Mouse (Mus musculus): ENCODE measurements at regions not wholly inside any gene's neighbourhood (a gene's known extent, or its start where the extent isn't known, plus 50 kb on each side); places are given as distances from the start of the nearest gene placed in this dataset.

DNA sequence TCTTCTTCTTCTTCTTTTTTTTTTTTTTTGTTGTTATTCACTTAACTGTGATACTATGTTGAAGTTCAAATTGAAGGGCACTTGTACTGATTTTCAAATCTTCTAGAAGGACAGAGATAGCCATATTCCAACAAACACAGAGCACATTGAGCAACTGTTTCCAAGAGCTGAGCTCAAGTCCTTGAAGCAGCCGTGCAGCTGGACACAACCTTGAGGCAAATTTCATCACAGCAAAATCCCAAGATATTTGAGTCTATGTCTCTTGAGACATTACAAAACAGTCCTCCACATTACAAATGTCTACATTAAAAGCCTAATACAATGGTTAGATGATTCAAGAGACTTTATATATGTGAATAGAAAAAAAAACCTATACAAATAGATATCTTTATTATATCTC, 141.9 kb downstream of the Gja1 start:
- no peaks in the 10 kb centered on the region for H3K36me3 ChIP-seq (ENCODE audit: control insufficient read depth, insufficient read depth, low read length, poor library complexity, severe bottlenecking)
- no peaks in the 10 kb centered on the region for H3K4me1 ChIP-seq (ENCODE audit: control insufficient read depth, insufficient read depth, low read length)
- no peak overlapping the region for H3K9ac ChIP-seq (ENCODE audit: low read depth, poor library complexity, severe bottlenecking)
- H3K4me3 ChIP-seq (ENCODE audit: low read depth, low read length) = no peak overlapping the region
- H3K9me3 ChIP-seq (replicated peaks; ENCODE audit: control insufficient read depth, insufficient read depth, low read length, poor library complexity, severe bottlenecking) = no peaks in the 10 kb centered on the region
- TF ChIP-seq POLR2A (IDR thresholded peaks at IDR 0.05; ENCODE audit: insufficient read depth, low read length) (no peak), EP300 (IDR thresholded peaks at IDR 0.05; ENCODE audit: insufficient read depth, low read depth, low read length) (no peak), CTCF (IDR thresholded peaks at IDR 0.05; ENCODE audit: low read depth, low read length) (no peak)
- no peaks in the 10 kb centered on the region for H3K27me3 ChIP-seq (ENCODE audit: control insufficient read depth, insufficient read depth, low read length, poor library complexity, severe bottlenecking)
- H3K27ac ChIP-seq (ENCODE audit: insufficient read depth, low read length) = no peak overlapping the region

DNA sequence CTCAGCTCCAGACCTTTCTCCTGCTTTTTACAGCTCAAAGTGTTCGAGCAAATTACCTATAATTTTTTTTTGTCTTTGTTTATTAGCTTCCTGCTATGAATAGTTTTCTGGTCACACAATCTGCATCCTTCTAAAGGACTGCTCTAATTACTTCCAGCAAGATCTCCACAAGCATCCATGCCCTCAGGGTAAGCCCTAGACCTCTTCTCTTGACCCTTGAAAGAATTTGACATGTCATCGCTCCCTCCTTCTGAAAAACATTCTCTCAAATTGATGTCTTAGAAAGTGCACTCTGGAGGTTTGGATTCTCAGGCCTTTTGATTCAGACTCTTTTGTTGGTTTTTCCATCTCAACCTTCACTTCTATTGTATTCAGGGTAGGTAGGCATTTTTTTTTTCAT, 148.7 kb downstream of the Gja1 start:
- no peaks in the 10 kb centered on the region for H3K27me3 ChIP-seq (ENCODE audit: control insufficient read depth, insufficient read depth, low read length, poor library complexity, severe bottlenecking)
- H3K9ac ChIP-seq (ENCODE audit: low read depth, poor library complexity, severe bottlenecking) = no peak overlapping the region
- no peaks in the 10 kb centered on the region for H3K9me3 ChIP-seq (replicated peaks; ENCODE audit: control insufficient read depth, insufficient read depth, low read length, poor library complexity, severe bottlenecking)
- H3K36me3 ChIP-seq (ENCODE audit: control insufficient read depth, insufficient read depth, low read length, poor library complexity, severe bottlenecking) = no peaks in the 10 kb centered on the region
- no peaks in the 10 kb centered on the region for H3K4me1 ChIP-seq (ENCODE audit: control insufficient read depth, insufficient read depth, low read length)
- H3K27ac ChIP-seq (ENCODE audit: insufficient read depth, low read length) = no peak overlapping the region
- TF ChIP-seq EP300 (IDR thresholded peaks at IDR 0.05; ENCODE audit: insufficient read depth, low read depth, low read length) (no peak), CTCF (IDR thresholded peaks at IDR 0.05; ENCODE audit: low read depth, low read length) (no peak), POLR2A (IDR thresholded peaks at IDR 0.05; ENCODE audit: insufficient read depth, low read length) (no peak)
- H3K4me3 ChIP-seq (ENCODE audit: low read depth, low read length) = no peak overlapping the region

DNA sequence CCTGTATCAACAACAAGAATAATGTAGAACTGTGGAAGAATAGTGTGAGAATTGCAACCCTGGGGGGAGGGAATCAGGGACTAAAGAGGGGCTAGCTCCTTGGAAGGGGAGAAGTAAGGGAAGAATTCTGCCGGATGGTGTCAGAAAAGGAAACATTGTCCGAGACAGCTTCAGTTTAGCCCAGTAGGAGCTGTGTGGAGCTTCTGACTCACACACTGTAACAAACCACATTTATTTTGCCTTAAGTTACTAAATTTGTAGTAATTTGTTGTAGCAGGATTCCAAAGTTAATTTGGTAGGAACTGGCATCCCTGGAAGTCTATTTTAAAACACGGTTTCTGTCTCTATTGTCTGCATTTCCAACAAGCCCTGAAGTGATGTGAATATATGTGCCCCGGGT, 160.0 kb downstream of the Gja1 start:
- no peak for TF ChIP-seq EP300 (IDR thresholded peaks at IDR 0.05; ENCODE audit: insufficient read depth, low read depth, low read length)
- TF ChIP-seq POLR2A (IDR thresholded peaks at IDR 0.05; ENCODE audit: insufficient read depth, low read length) = no peak
- TF ChIP-seq CTCF (IDR thresholded peaks at IDR 0.05; ENCODE audit: low read depth, low read length) = no peak
- Histone ChIP-seq H3K4me1 (ENCODE audit: control insufficient read depth, insufficient read depth, low read length) (no peaks in the 10 kb centered on the region), H3K27ac (ENCODE audit: insufficient read depth, low read length) (no peak overlapping the region), H3K4me3 (ENCODE audit: low read depth, low read length) (no peak overlapping the region), H3K27me3 (ENCODE audit: control insufficient read depth, insufficient read depth, low read length, poor library complexity, severe bottlenecking) (no peaks in the 10 kb centered on the region), H3K36me3 (ENCODE audit: control insufficient read depth, insufficient read depth, low read length, poor library complexity, severe bottlenecking) (no peaks in the 10 kb centered on the region), H3K9ac (ENCODE audit: low read depth, poor library complexity, severe bottlenecking) (no peak overlapping the region), H3K9me3 (replicated peaks; ENCODE audit: control insufficient read depth, insufficient read depth, low read length, poor library complexity, severe bottlenecking) (no peaks in the 10 kb centered on the region)

DNA sequence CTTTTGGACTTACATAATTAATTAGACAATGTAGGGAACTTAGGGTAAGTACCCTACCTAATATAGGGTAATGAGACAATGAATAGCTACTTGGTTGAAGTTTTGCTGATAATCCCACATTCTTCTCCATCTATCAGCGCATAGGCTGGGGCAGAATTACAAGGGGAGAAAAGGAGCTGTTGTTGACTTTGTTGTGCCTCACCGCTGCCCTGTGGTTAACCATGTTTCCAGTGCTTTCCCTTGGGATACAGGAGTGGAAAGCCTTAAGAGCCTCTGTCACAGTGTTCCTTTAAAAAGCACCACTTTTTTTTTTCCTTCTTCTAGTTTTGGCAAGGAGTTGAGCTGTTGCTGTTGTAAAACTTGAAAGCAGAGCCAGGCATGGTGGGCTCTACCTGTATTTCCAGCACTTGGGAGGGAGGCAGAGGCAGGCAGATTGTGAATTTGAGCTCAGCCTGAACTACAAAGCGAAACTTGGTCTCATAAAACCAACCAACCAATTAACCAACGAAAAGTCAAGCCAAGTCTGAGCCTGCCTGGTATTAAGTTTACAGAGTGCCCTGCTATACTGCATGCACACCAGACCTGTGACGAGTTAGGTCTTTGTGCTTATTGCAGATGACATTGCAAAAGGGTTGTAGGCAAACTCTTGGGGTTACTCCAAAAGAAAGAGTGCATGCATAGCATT, 162.8 kb downstream of the Gja1 start:
- H3K4me3 ChIP-seq (ENCODE audit: low read depth, low read length) = no peak overlapping the region
- no peaks in the 10 kb centered on the region for H3K4me1 ChIP-seq (ENCODE audit: control insufficient read depth, insufficient read depth, low read length)
- no peaks in the 10 kb centered on the region for H3K36me3 ChIP-seq (ENCODE audit: control insufficient read depth, insufficient read depth, low read length, poor library complexity, severe bottlenecking)
- H3K27ac ChIP-seq (ENCODE audit: insufficient read depth, low read length) = no peak overlapping the region
- no peak for TF ChIP-seq CTCF (IDR thresholded peaks at IDR 0.05; ENCODE audit: low read depth, low read length)
- TF ChIP-seq POLR2A (IDR thresholded peaks at IDR 0.05; ENCODE audit: insufficient read depth, low read length) = no peak
- TF ChIP-seq EP300 (IDR thresholded peaks at IDR 0.05; ENCODE audit: insufficient read depth, low read depth, low read length) = no peak
- no peak overlapping the region for H3K9ac ChIP-seq (ENCODE audit: low read depth, poor library complexity, severe bottlenecking)
- H3K9me3 ChIP-seq (replicated peaks; ENCODE audit: control insufficient read depth, insufficient read depth, low read length, poor library complexity, severe bottlenecking) = no peaks in the 10 kb centered on the region
- no peaks in the 10 kb centered on the region for H3K27me3 ChIP-seq (ENCODE audit: control insufficient read depth, insufficient read depth, low read length, poor library complexity, severe bottlenecking)

DNA sequence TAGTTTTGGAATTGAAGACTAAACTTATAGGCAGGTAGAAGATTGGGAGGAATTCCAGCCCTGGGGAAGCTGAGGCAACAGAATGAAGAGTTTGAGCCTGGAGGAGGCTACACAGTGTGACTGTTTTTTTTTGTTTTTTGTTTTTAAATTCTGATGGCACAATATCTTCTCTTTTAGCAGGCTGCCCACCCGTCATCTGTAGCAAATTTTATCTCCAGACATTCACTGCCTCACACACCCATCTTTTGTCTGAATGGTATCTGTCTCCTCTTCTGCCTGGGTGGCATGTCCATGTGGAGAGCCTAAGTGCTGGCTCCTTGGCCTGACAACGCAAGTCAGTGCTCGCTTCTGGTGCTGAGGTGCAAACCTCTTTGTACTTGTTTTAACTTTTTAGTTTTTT, 165.0 kb downstream of the Gja1 start:
- Histone ChIP-seq H3K36me3 (ENCODE audit: control insufficient read depth, insufficient read depth, low read length, poor library complexity, severe bottlenecking) (no peaks in the 10 kb centered on the region), H3K9ac (ENCODE audit: low read depth, poor library complexity, severe bottlenecking) (no peak overlapping the region), H3K4me1 (ENCODE audit: control insufficient read depth, insufficient read depth, low read length) (no peaks in the 10 kb centered on the region), H3K27ac (ENCODE audit: insufficient read depth, low read length) (no peak overlapping the region), H3K9me3 (replicated peaks; ENCODE audit: control insufficient read depth, insufficient read depth, low read length, poor library complexity, severe bottlenecking) (no peaks in the 10 kb centered on the region), H3K27me3 (ENCODE audit: control insufficient read depth, insufficient read depth, low read length, poor library complexity, severe bottlenecking) (no peaks in the 10 kb centered on the region), H3K4me3 (ENCODE audit: low read depth, low read length) (no peak overlapping the region)
- TF ChIP-seq EP300 (IDR thresholded peaks at IDR 0.05; ENCODE audit: insufficient read depth, low read depth, low read length) = no peak
- no peak for TF ChIP-seq POLR2A (IDR thresholded peaks at IDR 0.05; ENCODE audit: insufficient read depth, low read length)
- no peak for TF ChIP-seq CTCF (IDR thresholded peaks at IDR 0.05; ENCODE audit: low read depth, low read length)

DNA sequence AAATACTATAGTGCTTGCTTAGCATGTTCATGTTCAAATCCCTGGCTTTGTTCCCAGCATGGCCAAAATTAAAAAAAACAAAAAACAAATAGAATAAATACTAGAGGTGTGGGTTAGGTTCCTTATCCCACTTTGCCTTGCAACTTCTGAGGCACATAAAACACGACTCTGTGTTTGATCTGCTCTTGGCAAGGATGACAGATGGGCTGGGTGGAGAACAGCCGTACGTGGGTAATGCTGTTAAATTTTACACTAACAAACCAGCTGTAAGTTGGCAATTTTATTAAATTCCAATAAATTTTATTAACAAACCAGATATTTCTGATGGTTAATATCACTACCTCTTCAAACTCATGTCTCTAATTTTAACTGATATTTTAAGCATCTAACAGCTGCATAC, 168.9 kb downstream of the Gja1 start:
- Histone ChIP-seq H3K9ac (ENCODE audit: low read depth, poor library complexity, severe bottlenecking) (no peak overlapping the region), H3K27ac (ENCODE audit: insufficient read depth, low read length) (no peak overlapping the region), H3K4me3 (ENCODE audit: low read depth, low read length) (no peak overlapping the region), H3K9me3 (replicated peaks; ENCODE audit: control insufficient read depth, insufficient read depth, low read length, poor library complexity, severe bottlenecking) (no peaks in the 10 kb centered on the region), H3K27me3 (ENCODE audit: control insufficient read depth, insufficient read depth, low read length, poor library complexity, severe bottlenecking) (no peaks in the 10 kb centered on the region), H3K4me1 (ENCODE audit: control insufficient read depth, insufficient read depth, low read length) (no peaks in the 10 kb centered on the region), H3K36me3 (ENCODE audit: control insufficient read depth, insufficient read depth, low read length, poor library complexity, severe bottlenecking) (no peaks in the 10 kb centered on the region)
- no peak for TF ChIP-seq POLR2A (IDR thresholded peaks at IDR 0.05; ENCODE audit: insufficient read depth, low read length)

Measured in ES-Bruce4 (cell line).